Mouse (Mus musculus): ENCODE data around the gene Wfdc18. TPM values are rescaled to one million over a fixed set of nuclear protein-coding genes. Genes with fewer than 3 reads are reported as not detected.

The Wfdc18 gene
- polyA plus RNA-seq (2014; fragmentation: Illumina TruSeq; extraction: RNeasy Lipid Tissue Mini Kit (QIAGEN cat#74804); ENCODE audit: low read depth, low replicate concordance) = 0.62 TPM

DNA sequence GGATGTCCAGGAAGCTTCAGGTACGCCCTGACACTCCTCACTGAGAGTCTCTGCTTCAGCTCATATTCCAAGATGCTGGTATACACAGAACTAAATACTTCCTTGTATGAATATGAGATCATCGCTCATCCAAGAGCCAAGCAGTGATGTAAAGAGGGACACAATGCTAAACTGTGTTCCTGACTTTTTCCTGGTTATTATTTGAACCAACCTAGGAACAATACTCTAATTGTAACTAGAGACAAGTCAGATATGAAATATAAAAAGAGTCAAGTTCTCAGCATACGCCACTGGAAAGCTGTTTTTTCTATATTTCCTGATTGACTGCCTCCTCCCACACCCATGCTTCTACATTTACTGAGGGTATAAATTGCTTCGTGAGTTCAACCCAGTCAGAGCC is at the start of gene Wfdc18:
Gene Wfdc18 (plus strand): TSS at position 301 of the 400 bp plus-strand sequence.

GRCm38 (mm10) chr11:83662204-83662603 is 46.6 kb upstream of the Wfdc18 start, which contains the start of gene Ccl4:
Ccl4 (plus strand) TSS chr11:83662584.

GRCm38 (mm10) chr11:83703705-83704104 is 5.1 kb upstream of the Wfdc18 start, which contains the start of gene Wfdc17:
Wfdc17 (plus strand) TSS chr11:83703991.

GRCm38 (mm10) chr11:83746681-83747080 is 37.9 kb downstream of the Wfdc18 start, which contains the start of gene Wfdc21:
Wfdc21 (plus strand) TSS chr11:83746940.

DNA sequence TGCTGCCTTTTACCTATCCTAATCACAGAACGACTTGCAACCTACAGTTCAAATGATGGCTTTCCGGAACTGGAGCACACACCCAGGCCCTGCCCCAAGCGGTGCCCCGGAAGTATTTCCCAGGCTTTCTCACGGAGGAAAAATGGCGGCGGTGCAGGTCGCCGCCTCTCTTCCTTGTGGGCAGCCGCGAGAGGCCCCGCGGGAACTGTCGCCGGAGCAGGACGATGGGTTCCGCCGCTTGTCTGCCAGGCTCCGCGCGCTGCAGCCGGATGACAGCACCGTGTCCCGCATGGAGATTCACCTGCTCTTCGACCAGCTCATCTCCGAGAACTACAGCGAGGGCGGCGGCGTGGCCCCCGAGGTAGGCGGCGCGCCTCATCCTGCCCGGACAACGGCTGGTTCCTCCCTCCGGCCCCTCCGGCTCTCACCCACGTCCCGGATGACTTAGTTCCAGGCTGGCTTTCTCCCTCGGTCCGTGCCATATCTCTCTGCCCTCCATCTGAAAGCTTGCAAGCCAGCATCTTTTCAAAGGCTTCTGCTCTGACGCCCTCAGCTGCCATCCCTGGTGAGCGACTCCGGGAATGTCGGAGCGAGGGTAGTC is 44.9 kb downstream of the Wfdc18 start, which contains the start of gene Heatr6:
Gene Heatr6 (plus strand): TSS at position 116 of the 601 bp plus-strand sequence.

Other genes starting within 250 kb of the Wfdc18 start
- gene Mmp28, start 245.9 kb upstream of the Wfdc18 start, polyA plus RNA-seq (2014; fragmentation: Illumina TruSeq; extraction: RNeasy Lipid Tissue Mini Kit (QIAGEN cat#74804); ENCODE audit: low read depth, low replicate concordance) = 0.18 TPM
- 156 TPM for gene Taf15, start 235.9 kb upstream of the Wfdc18 start, polyA plus RNA-seq (2014; fragmentation: Illumina TruSeq; extraction: RNeasy Lipid Tissue Mini Kit (QIAGEN cat#74804); ENCODE audit: low read depth, low replicate concordance)
- gene Heatr9, start 186.8 kb upstream of the Wfdc18 start, polyA plus RNA-seq (2014; fragmentation: Illumina TruSeq; extraction: RNeasy Lipid Tissue Mini Kit (QIAGEN cat#74804); ENCODE audit: low read depth, low replicate concordance) = 30.0 TPM
- 0.52 TPM for gene Ccl5, start 178.5 kb upstream of the Wfdc18 start, polyA plus RNA-seq (2014; fragmentation: Illumina TruSeq; extraction: RNeasy Lipid Tissue Mini Kit (QIAGEN cat#74804); ENCODE audit: low read depth, low replicate concordance)
- 0.24 TPM for gene Ccl9, start 130.4 kb upstream of the Wfdc18 start, polyA plus RNA-seq (2014; fragmentation: Illumina TruSeq; extraction: RNeasy Lipid Tissue Mini Kit (QIAGEN cat#74804); ENCODE audit: low read depth, low replicate concordance)
- 0.76 TPM for gene Ccl6, start 115.9 kb upstream of the Wfdc18 start, polyA plus RNA-seq (2014; fragmentation: Illumina TruSeq; extraction: RNeasy Lipid Tissue Mini Kit (QIAGEN cat#74804); ENCODE audit: low read depth, low replicate concordance)
- gene Rpl9-ps1, start 63.4 kb upstream of the Wfdc18 start, polyA plus RNA-seq (2014; fragmentation: Illumina TruSeq; extraction: RNeasy Lipid Tissue Mini Kit (QIAGEN cat#74804); ENCODE audit: low read depth, low replicate concordance) = not detected
- gene Ccl3, start 59.7 kb upstream of the Wfdc18 start, polyA plus RNA-seq (2014; fragmentation: Illumina TruSeq; extraction: RNeasy Lipid Tissue Mini Kit (QIAGEN cat#74804); ENCODE audit: low read depth, low replicate concordance) = not detected
- gene Ccl4, start 46.4 kb upstream of the Wfdc18 start, polyA plus RNA-seq (2014; fragmentation: Illumina TruSeq; extraction: RNeasy Lipid Tissue Mini Kit (QIAGEN cat#74804); ENCODE audit: low read depth, low replicate concordance) = not detected
- 9.5 TPM for gene Wfdc17, start 5.0 kb upstream of the Wfdc18 start, polyA plus RNA-seq (2014; fragmentation: Illumina TruSeq; extraction: RNeasy Lipid Tissue Mini Kit (QIAGEN cat#74804); ENCODE audit: low read depth, low replicate concordance)
- not detected for gene Wfdc21, start 37.9 kb downstream of the Wfdc18 start, polyA plus RNA-seq (2014; fragmentation: Illumina TruSeq; extraction: RNeasy Lipid Tissue Mini Kit (QIAGEN cat#74804); ENCODE audit: low read depth, low replicate concordance)
- 2.6 TPM for gene Heatr6, start 44.7 kb downstream of the Wfdc18 start, polyA plus RNA-seq (2014; fragmentation: Illumina TruSeq; extraction: RNeasy Lipid Tissue Mini Kit (QIAGEN cat#74804); ENCODE audit: low read depth, low replicate concordance)
- 7.5 TPM for gene Hnf1b, start 141.0 kb downstream of the Wfdc18 start, polyA plus RNA-seq (2014; fragmentation: Illumina TruSeq; extraction: RNeasy Lipid Tissue Mini Kit (QIAGEN cat#74804); ENCODE audit: low read depth, low replicate concordance)
- gene Ddx52, start 233.0 kb downstream of the Wfdc18 start, polyA plus RNA-seq (2014; fragmentation: Illumina TruSeq; extraction: RNeasy Lipid Tissue Mini Kit (QIAGEN cat#74804); ENCODE audit: low read depth, low replicate concordance) = 55.1 TPM